Mouse (Mus musculus): ENCODE measurements at regions not wholly inside any gene's neighbourhood (a gene's known extent, or its start where the extent isn't known, plus 50 kb on each side); places are given as distances from the start of the nearest gene placed in this dataset.

- Histone ChIP-seq H3K36me3 (ENCODE audit: control insufficient read depth, insufficient read depth, low read length) (no peaks in the 10 kb centered on the region), H3K4me3 (ENCODE audit: low read depth, low read length) (no peak overlapping the region), H3K4me1 (ENCODE audit: control insufficient read depth, insufficient read depth, insufficient read length, low read length) (no peaks in the 10 kb centered on the region), H3K27me3 (ENCODE audit: control insufficient read depth, insufficient read depth, low read length) (no peaks in the 10 kb centered on the region), H3K27ac (ENCODE audit: insufficient read depth, low read depth, low read length) (no peak overlapping the region)
- no peak for TF ChIP-seq CTCF (IDR thresholded peaks at IDR 0.05; ENCODE audit: extremely low read depth, insufficient read length, insufficient replicate concordance, low read depth, low read length)
- no peak for TF ChIP-seq POLR2A (IDR thresholded peaks at IDR 0.05; ENCODE audit: low read depth, low read length)
- WGBS: 54% methylated on average over 1 of the region's 1 CpGs
Measured at GRCm38 (mm10) chr6:103353346-103353745, 157.0 kb upstream of the Chl1 start.

- no peak overlapping the region for H3K4me3 ChIP-seq (ENCODE audit: low read depth, low read length)
- TF ChIP-seq POLR2A (IDR thresholded peaks at IDR 0.05; ENCODE audit: low read depth, low read length) (no peak), CTCF (IDR thresholded peaks at IDR 0.05; ENCODE audit: extremely low read depth, insufficient read length, insufficient replicate concordance, low read depth, low read length) (no peak)
- no peak overlapping the region for H3K27ac ChIP-seq (ENCODE audit: insufficient read depth, low read depth, low read length)
- 75% methylated on average over 2 of the region's 2 CpGs for whole genome bisulfite sequencing
- no peaks in the 10 kb centered on the region for H3K4me1 ChIP-seq (ENCODE audit: control insufficient read depth, insufficient read depth, insufficient read length, low read length)
- no peaks in the 10 kb centered on the region for H3K36me3 ChIP-seq (ENCODE audit: control insufficient read depth, insufficient read depth, low read length)
- H3K27me3 ChIP-seq (ENCODE audit: control insufficient read depth, insufficient read depth, low read length): no peaks in the 10 kb centered on the region
Measured at GRCm38 (mm10) chr6:103366782-103367491, 143.4 kb upstream of the Chl1 start.

- Histone ChIP-seq H3K36me3 (ENCODE audit: control insufficient read depth, insufficient read depth, low read length) (no peaks in the 10 kb centered on the region), H3K4me1 (ENCODE audit: control insufficient read depth, insufficient read depth, insufficient read length, low read length) (no peaks in the 10 kb centered on the region), H3K27ac (ENCODE audit: insufficient read depth, low read depth, low read length) (no peak overlapping the region), H3K27me3 (ENCODE audit: control insufficient read depth, insufficient read depth, low read length) (no peaks in the 10 kb centered on the region), H3K4me3 (ENCODE audit: low read depth, low read length) (no peak overlapping the region)
- TF ChIP-seq CTCF (IDR thresholded peaks at IDR 0.05; ENCODE audit: extremely low read depth, insufficient read length, insufficient replicate concordance, low read depth, low read length) (no peak), POLR2A (IDR thresholded peaks at IDR 0.05; ENCODE audit: low read depth, low read length) (no peak)
- WGBS: 84% methylated on average over 7 of the region's 7 CpGs
Measured at GRCm38 (mm10) chr6:103374956-103375355, 135.4 kb upstream of the Chl1 start.

- no peak overlapping the region for H3K27ac ChIP-seq (ENCODE audit: insufficient read depth, low read depth, low read length)
- WGBS: 78% methylated on average over 1 of the region's 1 CpGs
- H3K4me1 ChIP-seq (ENCODE audit: control insufficient read depth, insufficient read depth, insufficient read length, low read length): no peaks in the 10 kb centered on the region
- no peak overlapping the region for H3K4me3 ChIP-seq (ENCODE audit: low read depth, low read length)
- no peaks in the 10 kb centered on the region for H3K27me3 ChIP-seq (ENCODE audit: control insufficient read depth, insufficient read depth, low read length)
- TF ChIP-seq POLR2A (IDR thresholded peaks at IDR 0.05; ENCODE audit: low read depth, low read length) (no peak), CTCF (IDR thresholded peaks at IDR 0.05; ENCODE audit: extremely low read depth, insufficient read length, insufficient replicate concordance, low read depth, low read length) (no peak)
- no peaks in the 10 kb centered on the region for H3K36me3 ChIP-seq (ENCODE audit: control insufficient read depth, insufficient read depth, low read length)
Measured at GRCm38 (mm10) chr6:103377277-103377676, 133.1 kb upstream of the Chl1 start.

- Histone ChIP-seq H3K4me3 (ENCODE audit: low read depth, low read length) (no peak overlapping the region), H3K27ac (ENCODE audit: insufficient read depth, low read depth, low read length) (no peak overlapping the region), H3K27me3 (ENCODE audit: control insufficient read depth, insufficient read depth, low read length) (no peaks in the 10 kb centered on the region), H3K4me1 (ENCODE audit: control insufficient read depth, insufficient read depth, insufficient read length, low read length) (no peaks in the 10 kb centered on the region), H3K36me3 (ENCODE audit: control insufficient read depth, insufficient read depth, low read length) (no peaks in the 10 kb centered on the region)
- TF ChIP-seq POLR2A (IDR thresholded peaks at IDR 0.05; ENCODE audit: low read depth, low read length): no peak
- TF ChIP-seq CTCF (IDR thresholded peaks at IDR 0.05; ENCODE audit: extremely low read depth, insufficient read length, insufficient replicate concordance, low read depth, low read length): no peak
Measured at GRCm38 (mm10) chr6:103378047-103378446, 132.3 kb upstream of the Chl1 start.

GRCm38 (mm10) chr6:103381030-103381429 lies 129.4 kb upstream of the Chl1 start:
- Histone ChIP-seq H3K27me3 (ENCODE audit: control insufficient read depth, insufficient read depth, low read length) (no peaks in the 10 kb centered on the region), H3K4me3 (ENCODE audit: low read depth, low read length) (no peak overlapping the region), H3K27ac (ENCODE audit: insufficient read depth, low read depth, low read length) (no peak overlapping the region), H3K4me1 (ENCODE audit: control insufficient read depth, insufficient read depth, insufficient read length, low read length) (no peaks in the 10 kb centered on the region), H3K36me3 (ENCODE audit: control insufficient read depth, insufficient read depth, low read length) (no peaks in the 10 kb centered on the region)
- 71% methylated on average over 1 of the region's 1 CpGs for WGBS
- TF ChIP-seq CTCF (IDR thresholded peaks at IDR 0.05; ENCODE audit: extremely low read depth, insufficient read length, insufficient replicate concordance, low read depth, low read length) (no peak), POLR2A (IDR thresholded peaks at IDR 0.05; ENCODE audit: low read depth, low read length) (no peak)

GRCm38 (mm10) chr6:103381930-103382329 lies 128.5 kb upstream of the Chl1 start:
- Histone ChIP-seq H3K4me1 (ENCODE audit: control insufficient read depth, insufficient read depth, insufficient read length, low read length) (no peaks in the 10 kb centered on the region), H3K4me3 (ENCODE audit: low read depth, low read length) (no peak overlapping the region), H3K27me3 (ENCODE audit: control insufficient read depth, insufficient read depth, low read length) (no peaks in the 10 kb centered on the region), H3K36me3 (ENCODE audit: control insufficient read depth, insufficient read depth, low read length) (no peaks in the 10 kb centered on the region), H3K27ac (ENCODE audit: insufficient read depth, low read depth, low read length) (no peak overlapping the region)
- TF ChIP-seq POLR2A (IDR thresholded peaks at IDR 0.05; ENCODE audit: low read depth, low read length) (no peak), CTCF (IDR thresholded peaks at IDR 0.05; ENCODE audit: extremely low read depth, insufficient read length, insufficient replicate concordance, low read depth, low read length) (no peak)
- WGBS: 86% methylated on average over 2 of the region's 2 CpGs
